Mouse (Mus musculus) CD4-positive, CD25-positive, alpha-beta regulatory T cell, adult 2 months (primary cell): ENCODE results near the gene Sec31b.
A peak's percentile ranks its signal among the peaks of the same experiment; 100 is the strongest.

Source experiments
- DNase-seq: peaks from one replicate; pipeline ENCODE4 v3.0.0-alpha.2; 2012; ENCODE audit warnings: low read depth, low spot score

The Sec31b gene

DNA sequence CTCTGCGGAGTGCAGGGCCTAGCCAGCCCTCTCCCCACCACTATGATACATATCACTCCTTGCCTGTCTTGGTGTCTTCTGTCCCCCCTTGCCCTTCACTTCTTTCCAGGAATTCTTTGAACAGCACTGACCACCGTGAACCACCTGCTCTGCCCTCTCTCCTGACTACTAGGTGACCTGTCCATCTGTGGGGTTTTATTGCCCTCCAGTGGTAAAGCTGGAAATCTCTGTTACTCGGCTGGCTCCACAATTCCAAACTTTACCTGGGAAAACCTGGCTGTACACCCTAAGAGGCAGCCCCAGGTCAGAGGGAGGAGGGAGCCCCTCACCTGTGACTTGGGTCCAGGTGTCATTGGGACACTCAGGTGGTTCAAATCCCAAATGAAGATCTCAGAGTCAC lies 10.3 kb downstream of the Sec31b start:
- DNase-seq, result no peak

DNA sequence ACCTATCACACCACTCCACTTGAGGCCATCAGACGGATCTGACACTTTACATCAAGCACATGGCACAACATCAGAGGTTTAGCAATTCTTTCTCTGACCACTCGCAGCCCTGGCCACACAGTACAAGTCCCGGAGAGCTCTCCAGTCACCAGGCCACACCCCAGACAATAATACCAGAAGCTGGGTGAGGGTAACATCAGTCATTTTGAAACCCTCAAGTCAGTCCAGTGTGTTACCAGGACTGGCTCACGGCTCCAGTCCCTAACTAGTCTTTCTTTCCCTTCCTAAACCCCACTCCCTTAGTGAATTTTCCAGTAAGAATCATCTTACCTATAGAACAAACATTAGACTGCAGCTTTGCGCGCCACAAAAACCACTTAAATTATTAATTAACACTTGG lies 15.6 kb downstream of the Sec31b start:
- DNase-seq, result no peak

DNA sequence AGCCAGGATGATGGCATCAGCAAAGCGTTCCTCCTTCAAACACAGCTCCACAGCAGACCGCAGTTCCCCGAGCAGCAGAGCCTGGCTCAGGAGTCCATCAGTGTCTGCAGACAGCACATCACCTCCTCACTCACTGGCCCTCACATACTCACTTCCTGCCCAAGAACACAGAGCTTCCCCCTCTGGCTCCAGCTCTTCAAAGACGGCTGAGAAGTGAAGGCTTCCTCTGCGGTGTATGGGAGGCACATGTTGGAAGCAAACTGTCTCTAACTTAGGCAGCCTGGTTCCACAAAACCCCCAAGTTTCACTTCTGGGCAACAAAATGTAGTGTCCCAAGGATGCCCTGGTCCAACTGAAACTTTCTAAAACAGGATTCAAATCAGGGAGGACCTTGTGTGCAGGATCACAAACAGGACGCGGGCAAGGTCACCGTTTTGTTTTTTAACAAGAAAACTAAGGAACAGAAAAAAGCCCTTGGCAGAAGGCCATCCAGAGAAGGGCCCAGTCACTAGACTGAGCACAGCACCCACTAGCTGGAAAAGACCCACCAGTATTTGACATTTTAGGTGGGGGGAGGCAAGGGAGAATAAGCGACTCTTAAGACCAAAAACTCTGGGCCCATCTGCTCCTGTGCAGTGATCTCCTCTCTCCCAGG lies 20.0 kb downstream of the Sec31b start:
- no peak for DNase-seq

DNA sequence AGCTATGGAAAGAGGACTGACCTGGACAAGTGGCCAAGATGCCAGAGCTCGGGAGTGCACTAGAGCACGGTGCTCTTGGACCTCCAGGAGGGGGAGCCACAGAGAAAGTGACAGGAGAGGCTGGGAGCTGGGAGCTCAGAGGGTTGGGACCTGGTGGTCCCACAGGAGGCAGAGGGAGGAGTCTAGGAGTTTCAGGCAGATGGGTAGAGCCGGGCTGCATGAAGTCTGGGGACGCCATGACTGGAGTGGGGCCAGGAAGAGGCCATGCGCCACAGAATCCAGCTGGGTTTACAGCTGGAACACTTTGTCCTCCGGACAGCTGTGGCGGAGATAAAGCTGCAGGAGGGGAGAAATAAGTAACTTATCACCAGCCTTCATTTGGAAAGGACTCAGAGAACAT lies 26.5 kb downstream of the Sec31b start:
- DNase-seq, result no peak

DNA sequence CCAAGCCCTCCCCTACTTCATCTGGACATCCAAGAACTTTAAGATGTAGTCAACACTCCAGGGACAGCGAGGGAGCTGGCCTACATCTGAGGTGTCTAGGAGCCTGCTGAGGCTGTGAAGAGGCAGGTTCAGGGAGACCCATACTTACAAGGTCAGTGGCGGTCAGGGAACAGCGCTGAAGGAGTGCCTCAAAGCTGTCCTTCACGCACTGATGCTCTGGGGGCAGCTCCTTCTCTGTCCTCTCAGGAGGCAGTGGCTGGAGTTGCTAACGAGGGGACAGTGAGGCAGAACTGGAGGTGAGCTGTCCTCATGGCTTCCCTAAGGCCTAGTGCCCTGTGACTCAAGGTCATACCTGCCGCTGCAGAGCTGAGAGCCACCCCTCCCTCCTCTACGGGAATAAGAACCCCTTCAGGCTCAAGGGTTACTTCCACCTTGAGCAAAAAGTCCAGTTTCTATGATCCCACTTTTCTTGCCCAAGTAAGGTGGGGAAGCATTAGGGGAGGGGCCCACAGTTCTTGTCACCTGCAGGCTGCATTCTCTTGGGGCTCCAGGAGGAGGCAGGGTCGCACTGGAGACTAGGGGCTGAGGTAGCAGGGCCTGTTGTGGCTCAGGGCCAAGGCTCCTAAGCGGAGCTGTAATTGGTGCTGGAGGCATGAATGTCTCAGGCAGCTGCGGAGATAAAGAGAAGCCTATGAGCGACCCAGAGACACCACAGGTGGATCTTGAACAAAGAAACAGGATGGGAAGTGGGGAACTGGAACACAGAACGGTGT lies 27.5 kb downstream of the Sec31b start:
- DNase-seq, result no peak

DNA sequence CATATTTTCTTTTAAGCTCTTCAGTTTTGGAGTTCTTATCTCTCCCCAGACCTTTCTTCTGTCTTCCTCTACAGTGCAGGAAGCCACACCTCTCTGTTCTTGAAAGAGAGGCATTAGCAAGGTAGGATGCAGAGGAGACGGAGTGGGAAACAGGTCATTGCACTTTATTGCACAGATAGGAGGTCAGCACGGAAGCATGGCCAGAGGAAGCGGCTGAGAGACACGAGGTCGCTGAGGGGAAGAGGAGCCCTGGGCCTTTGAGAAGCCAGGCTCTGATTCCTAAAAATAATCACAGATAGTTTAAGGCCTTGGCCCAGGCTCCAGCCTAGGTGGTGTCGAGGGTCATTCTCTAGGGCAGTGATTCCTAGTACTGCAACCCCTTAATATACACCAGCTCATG lies 29.9 kb downstream of the Sec31b start:
- DNase-seq, result no peak

DNA sequence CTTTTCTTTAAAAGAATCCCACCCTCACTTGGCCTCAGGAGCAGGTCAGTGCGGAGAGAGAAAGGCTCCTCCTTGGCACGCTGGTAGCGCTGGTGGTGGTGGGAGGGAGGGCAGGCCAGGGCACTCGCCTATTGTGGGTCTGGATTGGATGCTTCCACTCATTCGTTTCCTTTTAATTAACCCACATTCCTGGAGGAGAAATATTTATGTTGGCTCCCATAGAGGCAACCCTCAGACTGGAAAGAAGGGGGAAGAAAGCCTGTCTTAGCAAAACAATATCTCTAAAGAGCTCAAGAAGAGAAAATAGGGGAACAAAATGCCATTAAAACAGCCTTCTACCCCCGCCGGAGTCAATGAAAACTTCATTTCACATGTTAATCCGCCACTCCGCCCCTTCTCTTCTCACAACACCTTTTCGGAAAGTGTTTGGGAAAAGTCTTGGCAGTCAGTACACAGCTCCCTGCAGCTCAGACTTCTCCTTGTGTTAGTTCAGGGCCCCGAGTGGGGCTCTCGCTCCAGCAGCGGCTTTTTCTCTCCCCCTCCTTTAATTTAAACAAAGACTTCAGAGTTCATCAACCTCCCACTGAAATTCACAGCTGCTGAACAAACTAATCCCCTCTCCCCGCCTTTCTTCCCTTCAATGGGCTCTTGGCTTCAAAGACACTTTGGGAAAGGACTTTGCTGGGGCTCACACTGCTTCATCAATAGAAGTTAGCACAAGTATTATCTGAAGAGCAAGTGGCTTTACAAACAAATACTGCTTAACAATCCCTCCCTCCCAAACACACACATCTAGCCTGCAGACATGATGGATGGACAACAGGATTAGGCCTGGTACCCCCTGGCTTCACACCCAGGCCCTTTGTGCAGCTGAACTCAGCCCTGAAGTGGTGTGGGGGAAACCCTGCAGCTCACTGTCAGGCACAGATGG lies 30.9 kb downstream of the Sec31b start:
- no peak for DNase-seq

DNA sequence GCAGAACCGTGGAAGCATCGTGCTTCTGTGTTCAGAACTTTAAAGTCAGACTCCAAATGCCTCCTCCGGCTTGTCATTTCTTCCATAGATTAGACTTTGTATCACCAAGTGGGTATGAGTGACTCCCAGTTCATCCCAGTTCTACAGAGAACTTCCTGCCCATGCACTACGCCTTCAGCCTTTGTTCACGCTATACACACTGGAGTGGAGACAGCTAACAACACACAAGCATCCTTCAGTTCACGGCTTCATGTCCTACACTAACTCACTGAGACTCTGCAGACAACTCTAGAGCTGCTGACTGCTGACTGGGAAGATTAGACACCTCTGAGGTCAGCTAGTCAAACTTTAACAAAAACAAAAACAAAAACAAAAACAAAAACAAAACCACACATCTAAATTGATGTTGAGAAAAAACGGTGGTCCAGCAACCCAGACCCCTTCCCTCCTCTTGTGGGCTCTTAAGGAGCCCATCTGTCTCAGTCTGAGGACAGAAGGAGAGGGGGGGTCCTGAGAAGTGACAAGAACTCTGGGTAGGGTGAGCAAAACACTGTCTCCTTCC lies 31.7 kb downstream of the Sec31b start:
- no peak for DNase-seq

DNA sequence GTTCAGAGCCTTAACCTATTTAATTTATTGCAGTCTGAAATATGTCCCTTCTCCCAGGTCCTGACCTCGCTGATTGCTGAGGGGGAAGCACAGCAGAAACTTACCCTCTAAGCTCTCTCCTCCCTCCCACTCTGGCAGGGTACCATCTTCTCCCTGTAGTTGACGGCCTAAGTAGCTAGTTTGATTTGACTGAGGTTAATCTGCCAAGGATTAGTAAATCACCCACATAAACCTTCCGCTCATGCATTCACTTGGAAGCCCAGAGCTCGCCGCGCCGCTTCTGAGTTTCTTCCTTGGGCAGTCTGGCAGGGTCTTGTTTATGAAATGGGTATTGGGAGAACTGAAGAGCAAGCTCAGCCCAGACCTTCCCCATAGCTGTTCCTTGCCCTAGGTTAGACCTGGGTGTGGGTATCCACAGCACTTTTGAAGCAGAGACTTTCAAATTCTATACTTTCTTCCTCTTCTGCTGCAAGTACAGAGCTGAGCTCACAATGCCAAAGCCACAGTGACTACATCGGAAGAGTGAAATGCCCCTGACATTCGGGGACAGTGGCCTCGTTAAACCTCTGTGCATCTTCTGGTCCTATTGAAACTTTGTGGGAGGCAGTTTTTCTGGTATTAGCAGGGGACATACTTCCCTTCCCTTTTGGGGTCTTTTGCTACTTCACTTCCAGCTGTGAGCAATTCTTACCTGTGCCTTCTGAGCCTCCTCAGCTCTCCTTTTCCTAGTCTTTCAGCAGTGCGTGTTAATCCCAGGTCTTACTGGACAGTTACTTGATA lies 32.4 kb downstream of the Sec31b start:
- no peak for DNase-seq

DNA sequence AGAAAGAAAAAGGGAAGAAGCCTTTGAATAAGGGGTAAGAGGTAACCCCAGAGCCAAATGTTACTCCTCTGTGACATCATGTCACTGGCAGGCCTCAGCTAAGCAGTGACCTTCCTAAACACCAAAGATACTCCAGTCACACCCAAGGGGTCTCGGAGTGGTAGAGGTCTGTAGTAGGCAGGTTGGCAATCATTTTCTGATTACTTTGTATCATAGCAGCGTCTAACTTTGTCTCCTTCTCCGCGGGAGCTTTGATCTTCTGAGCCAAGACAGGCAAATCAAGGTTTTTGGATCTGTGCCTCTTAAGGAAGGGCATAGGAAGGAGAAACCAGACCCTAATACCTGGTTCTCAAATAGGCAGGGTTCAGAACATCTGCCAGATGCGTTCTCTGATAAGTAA lies 33.1 kb downstream of the Sec31b start:
- DNase-seq, result peak; percentile 5

DNA sequence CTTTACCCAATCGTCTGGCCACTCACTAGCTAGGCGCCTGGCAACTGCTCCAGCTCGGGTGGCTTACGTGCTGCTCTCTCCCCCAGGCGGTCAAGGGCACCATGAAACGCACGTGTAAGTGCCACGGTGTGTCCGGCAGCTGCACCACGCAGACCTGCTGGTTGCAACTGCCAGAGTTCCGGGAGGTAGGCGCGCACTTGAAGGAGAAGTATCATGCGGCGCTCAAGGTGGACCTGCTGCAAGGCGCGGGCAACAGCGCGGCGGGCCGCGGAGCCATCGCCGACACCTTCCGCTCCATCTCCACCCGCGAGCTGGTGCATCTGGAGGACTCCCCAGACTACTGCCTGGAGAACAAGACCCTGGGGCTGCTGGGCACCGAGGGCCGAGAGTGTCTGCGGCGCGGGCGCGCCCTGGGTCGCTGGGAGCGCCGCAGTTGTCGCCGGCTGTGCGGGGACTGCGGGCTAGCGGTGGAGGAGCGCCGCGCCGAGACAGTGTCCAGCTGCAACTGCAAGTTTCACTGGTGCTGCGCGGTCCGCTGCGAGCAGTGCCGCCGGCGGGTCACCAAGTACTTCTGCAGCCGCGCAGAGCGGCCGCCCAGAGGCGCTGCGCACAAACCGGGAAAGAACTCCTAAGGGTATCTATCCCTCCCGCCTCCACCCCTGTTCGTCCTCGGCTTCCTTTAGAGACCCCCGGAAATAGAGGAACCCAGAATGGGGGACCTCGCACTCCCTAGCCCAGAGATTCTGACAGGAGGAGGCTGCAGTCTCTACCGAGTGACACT lies 34.0 kb downstream of the Sec31b start:
- DNase-seq, result peak; percentile 21

DNA sequence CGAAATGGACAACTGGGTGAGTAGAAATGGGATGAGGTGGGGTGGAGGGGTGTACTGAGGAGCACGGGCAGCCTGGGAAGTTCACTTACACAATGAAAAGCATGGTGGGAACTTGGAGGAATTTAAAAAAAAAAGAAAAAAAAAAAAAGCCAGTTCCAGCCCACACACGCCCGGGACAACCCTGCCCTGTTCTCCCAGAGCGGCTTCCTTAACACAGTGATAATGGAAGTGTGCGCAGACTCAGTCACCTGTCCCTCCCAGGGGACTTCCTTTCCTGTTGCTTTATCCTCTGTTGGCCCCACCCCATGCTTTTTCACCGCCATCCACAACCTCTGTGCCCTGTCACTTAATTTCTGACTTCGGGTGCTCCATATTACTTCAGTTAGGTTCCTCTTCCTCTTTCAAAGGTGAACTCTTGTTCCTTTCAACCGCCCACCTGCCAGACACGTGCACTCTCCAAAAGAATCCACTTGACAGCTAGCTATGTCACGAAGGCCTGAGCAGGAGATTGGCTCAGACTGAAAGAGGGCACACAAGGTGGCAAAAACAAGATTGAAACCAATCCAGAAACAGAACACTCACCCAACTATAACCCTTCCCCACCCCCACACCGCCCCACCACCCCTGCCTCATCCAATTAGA lies 35.0 kb downstream of the Sec31b start:
- peak; percentile 43 for DNase-seq

DNA sequence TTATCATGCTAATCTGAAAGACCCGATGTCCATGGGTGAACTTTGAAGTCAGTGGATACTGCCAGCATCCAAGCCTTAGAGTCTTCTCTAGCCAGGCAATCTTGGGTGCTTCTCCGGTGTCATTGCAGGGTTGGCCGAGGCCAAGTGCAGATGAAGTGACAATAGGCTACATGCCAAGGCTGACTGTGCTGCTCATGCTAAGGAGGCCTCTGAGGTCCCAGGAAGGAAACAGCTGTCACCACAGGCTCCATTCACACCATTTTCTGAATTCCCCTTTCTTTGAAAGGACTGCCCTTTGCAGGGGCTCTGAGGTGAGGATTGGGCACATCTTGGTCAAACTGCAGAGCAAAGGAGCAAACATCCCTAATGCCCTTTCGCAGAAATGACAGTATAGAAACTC lies 42.9 kb downstream of the Sec31b start:
- no peak for DNase-seq

DNA sequence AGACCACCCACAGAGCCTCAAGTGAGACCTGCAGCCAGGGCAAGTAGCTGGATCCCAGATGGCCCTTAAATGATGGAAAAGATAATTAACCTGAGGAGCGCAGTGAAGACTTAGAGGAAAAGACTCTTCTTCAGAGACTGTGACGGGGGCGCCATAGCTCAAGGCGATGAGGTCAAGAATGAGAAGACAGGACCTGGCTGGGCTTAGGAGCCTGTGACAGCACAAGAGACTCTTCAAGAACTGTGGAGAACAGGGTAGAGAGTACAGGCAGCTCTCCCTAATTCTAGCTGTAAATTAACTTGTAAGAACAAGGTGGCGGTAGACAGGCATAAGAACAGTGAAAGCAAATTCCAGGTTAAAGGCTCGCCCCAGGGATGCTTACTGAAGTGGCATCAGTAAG lies 43.7 kb downstream of the Sec31b start:
- no peak for DNase-seq

DNA sequence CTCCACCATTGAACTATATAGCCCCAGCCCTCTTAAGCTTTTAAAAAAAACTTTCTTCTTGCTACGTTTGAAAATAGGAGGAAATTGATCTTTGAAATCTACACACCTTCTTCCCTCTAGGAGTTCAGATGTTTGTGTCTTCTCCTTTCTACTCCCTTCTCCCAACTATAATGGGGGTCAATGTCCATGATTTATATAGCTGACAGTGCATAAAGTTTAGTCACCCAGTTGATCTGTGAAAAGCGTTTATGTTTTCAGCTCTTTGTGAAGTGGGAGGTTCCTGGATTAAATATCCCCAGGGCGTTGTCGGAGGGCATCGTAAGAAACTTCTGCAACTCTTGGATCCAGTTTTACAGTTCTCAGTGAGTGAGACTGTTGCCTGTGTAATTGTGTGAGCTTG lies 45.4 kb downstream of the Sec31b start:
- no peak for DNase-seq

DNA sequence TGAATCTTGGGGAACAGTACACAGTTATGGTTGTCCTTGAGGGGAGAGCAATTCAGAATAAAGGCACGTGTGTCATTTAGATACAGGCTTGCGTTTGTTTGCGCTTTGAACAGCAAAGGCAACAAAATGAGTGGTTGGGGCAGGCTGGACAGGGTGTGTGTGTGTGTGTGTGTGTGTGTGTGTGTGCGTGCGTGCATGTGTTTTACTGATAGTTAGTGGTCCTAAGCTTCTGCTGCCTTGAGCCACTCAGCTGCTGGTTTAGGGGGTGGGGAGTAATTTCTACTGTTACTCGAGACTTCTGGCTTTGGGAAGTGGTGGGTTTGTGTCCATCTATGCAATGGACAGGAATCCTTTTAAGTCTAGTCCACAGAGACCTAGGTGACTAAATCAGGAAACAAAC lies 46.7 kb downstream of the Sec31b start:
- DNase-seq, result no peak

DNA sequence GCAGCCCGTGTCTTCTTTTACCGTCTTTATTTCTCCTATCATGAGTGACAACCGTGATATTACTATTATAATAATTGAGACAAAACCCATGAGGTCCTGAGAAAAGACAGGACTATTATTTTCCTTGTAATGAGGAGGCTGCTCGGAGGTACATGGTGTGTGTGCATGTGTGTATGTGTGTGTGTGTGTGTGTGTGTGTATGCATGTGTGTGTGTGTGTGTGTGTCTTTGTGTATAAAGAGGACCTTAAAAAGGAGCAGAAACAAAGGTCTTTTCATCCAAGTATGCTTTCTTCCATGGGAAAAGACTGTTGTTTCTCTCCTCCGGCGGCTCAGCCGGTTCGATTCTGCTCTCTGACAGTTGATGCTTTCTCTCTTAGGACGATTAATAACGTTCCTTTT lies 48.7 kb downstream of the Sec31b start:
- DNase-seq, result no peak

DNA sequence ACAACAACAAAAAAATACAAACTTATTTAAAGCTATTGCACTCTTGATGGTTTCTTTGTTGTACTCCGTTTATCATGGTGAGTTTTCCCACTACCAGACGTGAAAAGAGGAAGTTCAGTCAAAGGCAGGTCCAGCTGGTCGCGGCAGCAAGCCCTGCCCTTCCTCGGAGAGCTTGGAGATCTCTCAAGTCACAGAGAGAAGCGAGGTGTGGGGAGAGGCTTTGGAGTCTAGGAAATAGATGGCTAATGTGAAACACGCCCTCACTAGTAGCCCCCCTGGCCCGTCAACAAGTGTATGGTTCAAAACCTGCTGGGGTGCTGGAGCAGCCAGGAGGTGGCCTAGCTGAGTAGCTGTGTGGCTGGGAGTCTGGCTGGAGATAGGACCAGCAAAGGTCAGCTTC lies 49.2 kb downstream of the Sec31b start:
- DNase-seq, result no peak

DNA sequence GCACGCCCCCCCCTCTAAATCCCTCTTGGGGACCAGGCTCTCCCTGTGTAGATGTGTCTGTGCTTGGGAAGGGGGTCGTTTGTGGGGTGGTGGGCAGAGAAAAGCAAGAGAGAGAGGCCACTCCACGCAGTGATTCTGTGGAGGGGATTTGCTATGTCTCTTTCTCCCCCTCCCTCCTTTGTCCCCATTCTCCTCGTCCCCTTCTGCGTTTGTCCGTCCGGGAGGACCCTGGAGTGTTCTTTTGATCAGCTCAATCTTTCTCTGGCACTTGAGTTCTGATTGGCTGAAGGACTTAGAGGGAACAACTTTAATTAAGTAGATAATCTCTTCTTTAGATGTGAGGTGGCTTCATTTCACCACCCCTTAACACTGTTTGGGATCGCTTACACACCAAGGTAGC lies 52.5 kb downstream of the Sec31b start, which contains the start of gene Wnt8b:
Gene Wnt8b (plus strand): TSS at position 345 of the 400 bp plus-strand sequence.
- DNase-seq, result no peak

DNA sequence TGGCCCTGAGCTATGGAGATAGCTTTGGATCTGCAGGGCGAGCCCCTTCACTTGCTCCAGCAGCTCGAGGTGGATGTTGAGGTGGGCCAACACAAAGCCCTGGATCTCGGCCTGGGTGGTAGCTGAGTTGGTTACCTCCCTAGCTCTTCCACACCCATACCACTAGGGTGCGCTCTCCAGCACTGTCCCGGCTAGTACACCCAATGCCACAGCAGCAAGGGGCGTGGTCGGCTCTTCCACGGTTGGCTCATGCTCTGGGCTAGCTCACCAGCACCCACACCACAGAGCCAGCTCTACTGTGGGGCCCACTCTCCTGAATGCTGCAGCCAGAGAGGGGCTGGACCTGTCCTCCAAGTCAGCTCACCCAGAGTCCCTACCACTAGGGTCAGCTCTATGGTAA lies 58.4 kb downstream of the Sec31b start:
- peak; percentile 78 for DNase-seq
